ENCODE assay signal across 24 mouse cellular contexts in genomic region chr3:39952556-39952955, GRCm38 (mm10).
"Had no signal": no experiment of that assay in that cellular context is flagged by ENCODE, and none has a peak within 500 bp of the region (broad histone marks: within the 10 kb centered on the region; RNA-seq: fewer than 3 reads in every experiment).

No protein-coding gene starts in this region.

- H3K27ac ChIP-seq: kidney, postnatal 0 days; layer of hippocampus, adult 2 months; limb, embryonic 10.5 days; limb, embryonic 13.5 days; liver, embryonic 12.5 days; liver, embryonic 15.5 days; lung, embryonic 15.5 days; midbrain, embryonic 10.5 days; midbrain, embryonic 13.5 days; stomach, postnatal 0 days had no signal

- H3K4me3 ChIP-seq: layer of hippocampus, adult 2 months; limb, embryonic 10.5 days; limb, embryonic 13.5 days; liver, embryonic 12.5 days; liver, embryonic 15.5 days; lung, embryonic 15.5 days; megakaryocyte, embryonic 14.5 days; midbrain, embryonic 10.5 days; midbrain, embryonic 13.5 days had no signal

- H3K9ac ChIP-seq: limb, embryonic 13.5 days; liver, embryonic 12.5 days; liver, embryonic 15.5 days; lung, embryonic 15.5 days; midbrain, embryonic 13.5 days had no signal

- H3K27me3 ChIP-seq: limb, embryonic 13.5 days; liver, embryonic 12.5 days; liver, embryonic 15.5 days; lung, embryonic 15.5 days; megakaryocyte, embryonic 14.5 days; midbrain, embryonic 13.5 days had no signal

- H3K36me3 ChIP-seq: limb, embryonic 10.5 days; limb, embryonic 13.5 days; liver, embryonic 12.5 days; liver, embryonic 15.5 days; lung, embryonic 15.5 days; midbrain, embryonic 10.5 days; midbrain, embryonic 13.5 days had no signal

- H3K4me1 ChIP-seq: limb, embryonic 10.5 days; limb, embryonic 13.5 days; liver, embryonic 12.5 days; liver, embryonic 15.5 days; lung, embryonic 15.5 days; megakaryocyte, embryonic 14.5 days; midbrain, embryonic 10.5 days; midbrain, embryonic 13.5 days had no signal

- DNase-seq: kidney, adult 18-20 months; kidney, adult 9 months; kidney, postnatal 25 days; layer of hippocampus, adult 9-11 months; liver; lung, adult 18-20 months; lung, postnatal 10 days; lung, postnatal 36 days; retina, postnatal 1 day; right cerebral cortex, postnatal 4 days; thymus, adult 2 months; thymus, postnatal 14 days; thymus, postnatal 4 days had no signal

- H3K4me2 ChIP-seq: limb, embryonic 13.5 days; liver, embryonic 12.5 days; liver, embryonic 15.5 days; lung, embryonic 15.5 days; midbrain, embryonic 13.5 days had no signal

- ATAC-seq: liver, embryonic 12.5 days; midbrain, embryonic 13.5 days had no signal

- H3K9me3 ChIP-seq: limb, embryonic 10.5 days; liver, embryonic 15.5 days; lung, embryonic 15.5 days; midbrain, embryonic 13.5 days had no signal
